Mouse (Mus musculus): ENCODE data around the gene Cnpy3.
A peak's percentile ranks its signal among the peaks of the same experiment; 100 is the strongest.
"Not testable (repeated sequence)": the region's sequence is repeated elsewhere in the genome, so short reads cannot be mapped to it uniquely, and the experiment has no call there.

Cnpy3 gene

DNA sequence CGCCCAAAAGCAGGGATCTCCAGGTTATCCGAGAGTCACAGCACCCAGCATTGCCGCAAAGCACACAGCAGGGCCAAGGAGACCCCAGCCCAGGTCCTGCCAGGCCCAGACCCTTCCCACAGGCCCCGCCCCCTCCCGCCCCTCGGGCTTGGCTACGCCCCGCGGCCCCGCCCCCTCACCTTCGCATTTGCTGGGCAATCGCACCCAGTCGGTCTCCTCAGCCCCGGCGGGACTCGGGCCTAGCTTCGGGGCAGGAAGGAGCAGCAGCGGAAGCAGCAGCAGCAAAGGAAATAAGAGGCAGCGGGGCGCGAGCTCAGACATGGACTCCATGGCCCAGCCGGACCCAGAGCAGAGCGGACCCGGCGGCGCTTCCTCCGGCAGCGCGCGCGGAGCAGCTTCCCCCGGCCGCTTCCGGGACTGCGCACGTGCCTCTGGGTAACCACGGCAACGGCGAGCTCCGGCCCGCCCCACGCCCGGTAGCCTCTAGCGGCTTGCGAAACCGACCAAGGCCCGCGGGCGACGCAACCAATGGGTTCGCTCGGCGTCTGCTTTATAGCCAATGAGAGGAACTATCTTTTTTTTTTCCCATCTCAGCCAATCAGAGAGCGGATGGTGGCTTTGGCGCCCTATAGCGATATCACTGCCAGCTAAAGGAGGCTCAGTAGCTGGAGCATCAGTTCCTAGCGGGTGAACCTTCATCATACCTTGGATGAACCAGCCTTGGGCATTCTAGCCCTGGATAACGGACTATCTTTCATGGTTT is at the start of gene Cnpy3:
Gene Cnpy3, minus strand, starts transcription at position 421 of the 763 bp plus-strand sequence.
- peak; percentile 99 for DNase-seq

DNA sequence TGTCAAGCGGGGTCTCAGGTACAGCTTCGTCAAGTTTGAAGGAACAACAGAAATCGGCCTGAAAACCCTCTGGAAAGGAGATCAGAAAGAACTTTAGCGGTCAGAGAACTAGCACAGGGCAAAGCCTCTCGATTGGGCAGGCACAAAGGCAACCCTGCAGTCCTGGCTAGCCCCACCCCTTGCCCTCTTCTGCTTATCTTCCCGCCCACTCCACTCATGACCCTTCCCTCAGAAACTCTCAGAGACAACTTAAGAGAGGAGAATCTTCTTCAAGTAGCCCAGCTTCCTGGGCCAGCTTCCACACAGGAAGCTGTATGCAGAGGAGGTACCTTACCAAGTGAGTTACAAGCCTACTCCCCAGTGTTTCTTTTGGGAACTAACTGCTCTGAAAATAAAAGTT is 49.7 kb upstream of the Cnpy3 start:
- DNase-seq = no peak

DNA sequence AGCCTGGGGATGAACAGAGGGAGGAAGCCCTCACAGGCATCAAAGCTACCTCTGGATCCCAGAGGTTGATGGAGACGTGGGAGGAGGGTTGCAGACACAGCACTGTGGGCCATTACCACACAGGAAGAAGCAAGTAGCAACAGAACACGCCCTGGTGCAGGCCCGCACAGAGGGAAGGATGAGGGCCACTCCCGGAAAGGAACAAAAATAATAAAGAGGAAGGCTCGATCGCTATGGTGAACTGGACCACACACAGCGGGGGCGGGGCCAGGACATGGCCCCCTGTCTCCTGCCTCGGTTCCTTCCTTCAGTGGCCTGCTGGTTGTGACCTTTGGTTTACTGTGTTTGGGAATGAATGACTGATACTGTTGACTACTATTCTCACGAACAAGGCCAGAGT is 47.7 kb upstream of the Cnpy3 start:
- DNase-seq = no peak

DNA sequence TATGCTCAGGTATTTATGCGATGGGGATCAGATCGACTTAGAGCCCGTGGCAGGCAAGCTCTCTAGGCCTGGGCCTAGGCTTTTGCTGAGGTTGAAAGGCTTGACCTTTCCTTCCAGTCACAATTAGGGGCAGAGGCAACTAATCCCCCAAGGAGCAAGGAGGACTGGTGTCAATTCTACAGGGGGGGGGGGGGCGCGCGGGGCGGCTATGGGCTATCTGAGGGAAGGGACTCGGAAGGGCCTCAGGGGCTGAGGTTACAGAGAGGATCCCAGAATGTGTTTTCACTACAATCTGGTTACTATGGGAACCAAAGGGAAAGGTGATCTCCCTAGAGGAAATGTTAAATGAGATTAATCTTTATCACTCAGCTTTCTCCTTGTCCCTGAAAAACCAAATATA is 45.4 kb upstream of the Cnpy3 start:
- DNase-seq = no peak

DNA sequence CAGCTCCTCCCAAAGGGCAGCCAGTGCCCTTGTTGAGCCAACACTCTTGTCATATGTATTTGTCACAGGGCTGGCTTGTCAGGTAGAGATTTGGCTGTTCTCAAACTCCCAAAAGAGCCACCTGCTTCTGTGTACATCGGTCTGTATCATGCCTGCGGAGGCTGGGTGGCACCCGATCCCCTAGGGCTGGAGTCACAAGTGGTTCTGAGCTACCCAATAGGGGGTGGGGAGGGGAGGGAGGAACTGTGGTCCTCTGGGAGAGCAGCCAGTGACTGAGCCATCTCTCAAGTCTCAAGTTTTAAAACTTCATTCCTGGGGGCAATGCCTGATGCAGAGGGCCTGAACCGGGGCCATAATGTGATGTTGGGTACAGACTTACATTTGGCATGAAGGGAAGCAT is 44.7 kb upstream of the Cnpy3 start:
- no peak for DNase-seq

DNA sequence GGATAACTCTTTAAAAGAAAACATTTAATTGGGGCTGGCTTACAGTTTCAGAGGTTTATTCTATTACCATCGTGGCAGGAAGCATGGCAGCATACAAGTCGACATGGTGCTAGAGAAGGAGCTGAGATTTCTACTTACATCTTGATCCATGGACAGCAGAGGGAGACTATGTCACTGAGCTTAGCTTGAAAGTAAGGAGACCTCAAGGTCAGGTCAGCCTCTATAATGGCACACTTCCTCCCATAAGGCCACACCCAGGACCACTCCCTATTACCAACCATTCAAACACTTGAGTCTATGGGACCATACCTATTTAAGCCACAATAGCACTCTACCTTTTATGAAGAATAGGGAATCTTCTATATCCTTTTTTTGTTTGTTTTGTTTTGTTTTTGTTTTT is 40.9 kb upstream of the Cnpy3 start:
- DNase-seq = no peak

DNA sequence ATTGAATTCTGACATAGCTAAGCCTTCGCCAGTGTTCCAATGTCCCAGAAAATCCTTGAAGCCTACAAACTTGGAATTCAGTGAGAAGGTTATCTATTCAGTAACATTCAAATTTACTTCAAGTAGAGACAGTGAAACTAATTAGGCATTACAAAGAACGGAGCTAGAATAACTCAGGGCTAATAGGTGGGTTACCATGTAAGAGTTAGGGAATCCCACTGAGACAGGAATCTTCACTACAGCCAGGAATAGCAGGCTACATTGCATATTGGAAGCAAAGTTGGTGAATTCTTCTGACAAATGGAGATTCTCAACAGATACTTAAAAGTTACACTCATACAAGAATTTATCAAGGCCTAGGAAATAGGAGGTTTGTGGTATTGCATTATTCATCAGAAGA is 36.0 kb upstream of the Cnpy3 start:
- DNase-seq = not testable (repeated sequence)

DNA sequence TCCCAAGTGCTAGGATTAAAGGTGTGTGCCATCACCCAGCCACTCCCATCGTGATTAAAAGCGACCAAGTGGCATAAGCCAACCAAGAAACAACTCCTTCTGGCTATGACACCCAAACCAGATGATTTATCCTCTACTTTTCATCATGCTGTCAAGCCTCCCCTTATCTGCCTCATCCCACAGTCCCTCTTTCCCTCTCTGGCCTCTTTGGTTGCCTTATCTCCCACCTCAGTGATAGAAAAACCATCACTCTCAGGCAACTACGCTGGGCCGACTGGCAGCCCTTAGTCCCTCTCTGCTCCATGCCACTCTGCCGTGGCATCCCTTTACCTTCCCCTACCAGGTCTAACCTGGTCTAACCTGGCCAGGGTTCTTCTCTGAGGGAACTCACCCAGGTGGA is 34.9 kb upstream of the Cnpy3 start:
- no peak for DNase-seq

DNA sequence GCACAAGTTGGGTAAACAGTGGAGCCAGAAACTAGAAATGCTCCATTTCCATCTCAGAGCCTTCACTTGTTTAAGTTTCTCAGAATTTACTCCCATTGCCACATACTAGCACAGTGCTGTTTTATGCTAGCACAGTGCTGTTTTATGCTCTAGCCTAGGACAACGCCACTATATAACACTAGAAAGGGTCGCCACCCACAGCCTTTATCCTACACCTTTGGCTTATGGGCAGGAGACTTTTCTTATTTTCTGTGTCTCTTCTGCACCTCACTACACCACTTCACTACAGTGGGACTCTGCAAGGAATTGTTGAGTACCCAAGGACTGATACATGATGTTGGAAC is 31.2 kb upstream of the Cnpy3 start:
- no peak for DNase-seq

DNA sequence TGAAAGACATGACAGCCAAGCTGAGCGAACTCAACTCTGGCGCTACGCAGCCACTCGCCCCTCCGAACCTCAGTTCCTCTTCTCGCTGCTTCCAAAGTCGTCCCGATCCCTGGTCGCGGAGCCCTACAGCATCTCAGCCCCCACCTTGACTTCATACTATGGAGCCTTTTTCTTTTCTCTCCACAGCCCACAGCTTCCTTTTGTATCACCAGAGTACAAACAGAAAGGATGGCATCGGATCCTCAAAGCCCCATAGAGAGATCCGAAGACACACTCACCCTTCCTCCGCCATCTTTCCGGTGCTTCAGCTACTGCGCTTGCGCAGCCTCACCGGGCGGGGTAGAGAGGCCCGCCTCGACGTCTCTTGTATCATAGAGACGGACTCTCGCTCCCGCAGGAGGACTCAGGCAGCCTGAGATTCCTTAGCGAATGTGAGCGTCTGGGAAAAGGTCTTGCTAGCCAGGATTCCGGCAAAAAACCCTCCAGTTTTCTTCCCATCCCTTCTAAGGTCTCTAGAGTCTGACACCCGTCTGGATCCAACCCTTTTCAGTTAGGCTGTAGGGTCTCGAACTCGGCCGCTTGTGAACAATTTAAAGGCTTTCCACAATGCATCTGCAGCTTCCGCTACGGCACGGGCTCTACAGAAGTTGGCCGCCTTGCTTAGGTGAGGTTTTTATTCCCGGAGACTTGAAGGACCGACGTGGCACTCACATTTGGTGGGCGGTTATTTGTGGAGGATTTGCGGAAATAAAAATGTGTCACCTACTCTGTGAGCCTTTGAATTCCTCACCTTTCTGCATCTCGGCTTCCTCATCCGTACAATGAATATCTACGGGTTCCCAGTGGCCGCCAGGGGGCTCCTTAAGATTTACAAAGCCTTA is 30.6 kb upstream of the Cnpy3 start, which contains the start of gene Rpl7l1:
Gene Rpl7l1, minus strand, starts transcription at position 332 of the 881 bp plus-strand sequence.
- DNase-seq = peak; percentile 91

DNA sequence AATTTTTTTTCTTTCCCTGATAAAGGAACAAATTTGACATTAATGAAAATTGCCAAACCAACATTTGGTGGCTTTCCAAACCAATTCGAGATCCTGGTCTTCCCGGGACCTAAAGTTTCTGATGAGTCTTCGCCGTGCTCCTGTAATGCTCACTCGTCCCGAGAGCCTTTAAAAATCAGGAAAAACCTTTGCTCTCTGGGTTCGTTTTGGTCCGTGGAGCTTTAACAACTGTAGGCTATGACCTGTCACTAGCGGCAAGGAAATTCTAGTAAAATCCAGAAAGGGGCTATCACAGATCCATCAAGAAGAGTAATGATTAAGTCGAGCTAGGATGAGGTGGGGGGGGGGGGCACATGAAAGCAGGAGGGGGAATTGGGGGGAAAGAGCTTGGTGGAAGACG is 29.9 kb upstream of the Cnpy3 start:
- DNase-seq = no peak

DNA sequence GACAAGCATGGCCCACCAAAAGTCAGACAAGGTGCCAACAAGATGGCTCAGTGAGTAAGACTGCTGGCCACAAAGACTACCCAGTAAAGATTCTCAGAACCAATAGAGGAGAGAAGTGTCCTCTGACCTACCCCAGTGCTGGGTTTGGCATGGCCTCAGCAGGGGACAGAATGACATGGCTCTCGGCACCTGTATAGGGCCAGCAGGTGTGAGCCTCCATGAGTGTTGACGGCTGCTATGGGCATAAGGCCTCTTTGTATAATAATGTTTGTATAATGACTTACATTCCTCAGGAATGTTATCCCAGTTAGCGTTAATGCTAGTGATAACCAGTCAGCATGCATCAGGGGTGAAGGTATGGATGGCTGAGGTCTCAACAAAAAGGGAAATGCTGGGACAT is 24.1 kb upstream of the Cnpy3 start:
- DNase-seq = no peak

DNA sequence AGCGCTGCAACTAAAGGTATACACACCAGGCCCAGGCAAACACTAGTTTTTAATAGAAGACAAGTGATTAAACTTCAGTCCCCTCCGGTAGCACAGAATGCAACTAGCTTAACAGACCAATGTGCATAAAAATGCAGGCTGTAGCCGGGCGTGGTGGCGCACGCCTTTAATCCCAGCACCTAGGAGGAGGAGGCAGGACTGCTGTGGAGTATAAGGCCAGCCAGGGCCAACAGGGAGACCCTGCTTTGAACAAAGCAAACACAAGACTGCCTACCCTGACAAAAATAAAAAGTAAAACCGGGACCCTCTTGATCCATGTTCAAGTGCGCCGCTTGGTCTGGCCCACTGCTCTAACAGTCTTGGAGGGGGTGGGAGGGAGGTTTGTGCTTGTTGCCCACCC is 23.1 kb upstream of the Cnpy3 start:
- DNase-seq = no peak

DNA sequence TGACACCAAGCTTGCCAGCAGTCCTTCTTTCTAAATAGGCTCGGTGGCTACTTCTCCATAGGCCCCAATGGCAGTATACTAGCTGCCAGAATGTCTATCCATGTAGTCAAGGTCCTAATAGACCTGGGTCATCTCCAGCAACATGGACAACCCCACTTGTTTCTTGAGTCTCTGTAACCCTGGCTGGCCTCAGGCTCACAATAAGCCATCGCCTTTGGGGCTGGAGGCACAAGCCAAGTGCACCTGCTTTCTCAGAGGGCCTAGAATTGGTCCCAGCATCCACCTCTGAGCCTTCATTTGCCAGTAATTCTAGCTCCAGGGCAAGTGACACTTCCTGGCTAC is 22.1 kb upstream of the Cnpy3 start:
- no peak for DNase-seq

DNA sequence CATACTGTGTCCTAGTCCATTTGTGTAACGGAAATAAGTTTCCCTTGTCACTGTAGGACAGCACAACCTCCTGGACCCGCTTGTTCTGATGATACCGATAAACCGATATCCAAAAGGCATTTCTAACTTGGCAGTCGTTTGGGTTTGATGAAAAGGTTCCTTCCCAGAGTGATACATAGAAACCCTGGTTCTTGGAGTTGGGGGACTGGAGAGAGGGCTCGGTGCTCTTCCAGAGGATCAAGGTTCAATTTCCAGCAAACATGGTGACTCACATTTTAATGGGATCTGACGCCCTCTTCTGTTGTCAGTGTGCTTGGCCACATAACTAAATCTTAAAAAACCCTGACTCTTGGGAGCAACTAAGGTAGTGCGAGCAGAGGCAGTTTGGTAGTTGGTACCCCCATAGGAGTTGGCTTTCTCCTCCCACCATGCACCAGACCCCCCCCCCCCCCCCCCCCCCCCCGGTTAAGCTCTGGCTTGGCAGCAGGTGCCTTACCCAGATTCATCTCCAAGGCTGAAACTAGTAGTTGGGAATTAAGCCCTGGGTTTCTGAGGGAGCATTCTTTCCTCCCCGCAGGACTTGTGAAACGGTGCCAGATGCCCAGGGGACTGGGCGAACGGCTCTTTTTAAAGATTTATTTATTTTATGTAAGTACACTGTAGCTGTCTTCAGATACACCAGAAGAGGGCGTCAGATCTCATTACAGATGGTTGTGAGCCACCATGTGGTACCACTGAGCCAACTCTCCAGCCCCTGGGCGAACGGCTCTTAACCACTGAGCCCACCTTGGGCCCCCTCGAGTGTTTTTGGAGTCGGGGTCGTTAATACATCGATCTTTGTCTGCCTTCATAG is 21.5 kb upstream of the Cnpy3 start:
- DNase-seq = no peak

DNA sequence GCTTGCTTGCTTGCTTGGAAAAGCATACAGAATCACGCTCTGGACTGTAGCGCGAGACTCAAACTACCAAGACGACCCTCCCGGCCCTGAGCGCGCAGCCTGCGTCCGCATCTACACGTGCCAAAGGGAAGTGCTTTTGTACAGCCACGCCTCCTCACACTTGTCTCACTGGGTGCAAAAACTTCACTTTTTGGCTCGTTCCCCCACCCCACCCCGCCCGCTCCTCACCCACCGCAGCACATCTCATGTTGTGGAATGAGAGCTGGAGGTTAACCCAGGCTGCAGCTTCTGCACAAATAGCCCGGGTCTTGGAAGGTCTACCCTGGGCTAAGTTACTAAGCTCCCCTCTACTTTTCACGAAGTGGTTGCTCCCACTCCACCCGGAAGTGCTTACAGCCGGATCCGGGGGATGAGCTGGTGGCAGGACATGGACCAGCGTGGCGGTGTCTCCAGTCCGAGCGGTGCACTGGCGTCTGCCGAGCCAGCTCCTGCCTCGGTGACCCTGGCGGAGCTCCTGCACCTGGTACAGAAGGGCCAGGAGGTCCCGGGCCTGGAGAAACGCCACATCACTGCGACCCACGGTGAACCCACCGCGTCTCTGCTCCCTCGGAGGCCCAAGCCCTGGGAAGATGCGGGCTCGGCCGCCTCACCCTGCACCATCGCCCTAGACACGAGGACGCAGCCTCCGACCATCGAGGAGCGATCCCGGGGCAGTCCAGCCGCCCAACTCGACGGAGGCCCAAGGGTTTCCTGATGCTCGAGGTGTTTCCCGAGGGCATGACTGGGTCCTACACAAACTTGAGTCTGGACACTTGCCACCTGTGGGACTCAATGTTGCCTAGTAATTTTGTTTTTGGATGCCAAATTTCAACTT is 20.6 kb upstream of the Cnpy3 start, which contains the start of gene 2310039H08Rik:
Gene 2310039H08Rik, plus strand, starts transcription at position 232 of the 874 bp plus-strand sequence.
- DNase-seq = peak; percentile 76

DNA sequence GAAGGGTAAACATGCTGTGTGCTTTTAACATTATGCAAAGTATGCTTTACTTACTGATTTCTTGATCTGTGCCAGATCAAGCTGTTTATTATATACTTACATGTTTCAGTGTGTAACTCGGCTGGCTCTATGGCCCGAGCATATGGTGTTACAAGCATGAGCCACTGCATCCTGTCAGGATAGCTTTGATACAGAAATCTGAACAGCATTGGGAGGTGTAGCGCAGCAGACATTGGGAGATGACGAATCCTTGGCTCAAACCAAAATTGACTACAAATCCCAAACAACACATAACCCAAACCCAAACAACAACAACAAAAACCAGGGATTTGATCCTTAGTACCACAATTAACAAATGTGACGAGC is 20.0 kb upstream of the Cnpy3 start:
- no peak for DNase-seq

DNA sequence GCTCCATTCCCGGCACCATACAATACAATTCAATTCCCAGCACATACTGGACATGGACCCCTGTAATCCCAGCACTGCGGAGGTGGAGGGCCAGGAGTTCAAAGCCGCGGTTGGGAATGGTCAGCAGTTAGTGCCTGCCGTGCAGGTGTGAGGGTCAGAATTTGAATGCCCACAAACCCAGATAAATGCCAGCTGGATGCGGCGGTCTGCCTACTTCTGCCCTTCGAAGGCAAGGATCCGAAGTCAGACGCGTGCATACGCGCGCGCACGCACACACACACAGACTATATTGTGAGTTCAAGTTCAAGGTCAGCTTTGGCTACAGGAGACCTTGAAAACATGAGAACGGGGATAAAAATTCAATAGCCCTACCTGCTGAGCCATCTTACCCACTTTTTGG is 19.6 kb upstream of the Cnpy3 start:
- DNase-seq = no peak

DNA sequence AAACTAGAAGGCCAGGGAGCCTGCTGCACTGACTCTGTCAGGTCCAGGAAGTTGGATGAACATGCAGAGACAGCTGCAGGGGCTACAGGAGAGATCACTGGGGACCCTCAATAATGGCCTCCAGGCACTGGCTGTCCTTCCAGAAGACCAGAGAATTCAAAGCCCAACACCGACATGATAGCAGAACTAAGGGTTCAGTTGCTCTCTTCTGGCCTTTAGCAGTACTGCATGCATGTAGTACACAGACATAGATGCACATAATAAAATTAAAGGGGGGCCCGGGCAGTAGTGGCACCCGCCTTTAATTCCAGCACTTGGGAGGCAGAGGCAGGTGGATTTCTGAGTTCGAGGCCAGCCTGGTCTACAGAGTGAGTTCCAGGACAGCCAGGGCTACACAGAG is 19.0 kb upstream of the Cnpy3 start:
- no peak for DNase-seq

DNA sequence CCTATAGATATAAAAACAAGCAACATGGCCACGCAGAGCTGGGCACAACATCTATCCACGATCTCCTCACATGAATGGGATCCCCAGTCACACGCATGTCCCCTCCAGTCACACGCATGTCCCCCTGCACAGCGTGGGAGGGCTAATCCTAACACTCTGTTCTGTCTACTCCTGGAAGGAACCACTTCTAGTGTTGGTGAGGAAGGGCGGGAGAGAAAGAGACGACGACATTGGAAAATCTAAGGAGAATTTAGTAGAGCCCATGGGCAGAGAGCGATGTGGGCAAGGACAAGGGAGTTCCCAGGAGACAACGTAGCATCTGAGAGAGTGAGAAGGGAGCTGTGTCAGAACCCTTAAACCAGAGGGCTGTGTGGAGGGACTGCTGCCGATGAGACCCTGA is 18.5 kb upstream of the Cnpy3 start:
- DNase-seq = no peak

DNA sequence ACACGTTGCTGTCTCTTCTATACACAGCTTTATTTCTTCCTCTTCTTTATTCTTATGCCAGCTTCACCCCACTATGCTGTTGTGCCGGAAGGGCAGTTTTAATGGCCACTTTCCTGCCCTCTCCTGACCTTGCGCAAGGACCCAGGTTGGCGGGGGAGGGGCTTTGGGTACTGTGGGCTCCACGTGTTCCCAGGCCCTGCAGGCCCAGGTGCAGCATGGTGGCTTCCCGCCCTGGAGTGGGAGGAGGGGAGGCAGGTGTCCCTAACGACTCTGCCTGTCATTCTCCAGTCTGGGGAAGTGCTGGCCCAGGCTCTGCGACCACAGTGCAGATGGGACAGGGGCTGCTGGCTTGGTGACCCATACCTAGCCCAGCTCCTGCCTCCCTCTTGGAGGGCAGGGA is 15.9 kb upstream of the Cnpy3 start:
- DNase-seq = no peak

DNA sequence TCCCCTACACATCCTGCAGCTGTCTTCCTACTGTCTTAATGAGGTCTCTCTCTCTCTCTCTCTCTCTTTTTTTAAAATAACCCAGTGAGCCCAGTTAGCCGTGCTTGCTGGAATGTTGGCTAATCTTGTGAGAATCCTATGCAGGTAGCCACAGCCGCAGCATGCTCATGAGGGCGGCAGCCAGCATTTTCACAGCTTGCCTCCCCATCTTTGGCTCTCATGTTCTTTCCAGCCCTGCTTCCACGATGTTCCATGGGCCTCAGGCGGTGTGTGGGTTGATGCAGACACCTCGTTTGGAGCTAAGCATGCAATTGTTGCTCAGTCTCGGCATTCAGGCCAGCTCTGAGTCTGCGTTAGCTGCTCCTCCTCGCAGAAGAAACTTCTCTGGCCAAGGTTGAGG is 12.9 kb upstream of the Cnpy3 start:
- DNase-seq = not testable (repeated sequence)

Measured in right cerebral cortex, postnatal 14 days (tissue).